Mouse (Mus musculus) megakaryocyte, embryonic 14.5 days (primary cell): ENCODE results near the gene Gm20388.

Source experiments
- FLI1 ChIP-seq: IDR thresholded peaks from 2 replicates; pipeline ENCODE4 v1.6.1; 2012; ENCODE audit warnings: low read length, inconsistent platforms, mixed read lengths
- GATA1 ChIP-seq: IDR thresholded peaks from 3 replicates; pipeline ENCODE4 v1.6.1; 2012; ENCODE audit warnings: mixed read lengths, low read length, inconsistent platforms, borderline replicate concordance

DNA sequence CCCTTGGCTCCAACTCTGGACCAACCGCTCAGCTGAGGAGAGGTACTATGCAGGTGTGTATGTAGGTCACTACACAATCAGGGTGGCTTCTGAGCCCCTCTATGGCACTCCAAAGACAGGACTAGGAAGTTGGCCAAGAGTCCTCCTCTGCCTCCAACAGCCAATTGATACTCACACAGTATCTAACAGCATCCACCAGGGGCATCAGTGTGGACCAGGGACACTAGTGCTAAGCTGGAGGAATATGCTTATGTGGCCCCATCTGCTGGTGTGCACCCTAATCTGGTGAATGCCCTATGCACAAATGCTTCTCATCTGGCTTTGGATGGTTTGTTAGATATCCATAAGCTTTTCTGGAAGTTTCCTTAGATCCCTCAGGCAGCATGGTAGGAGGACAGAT lies 2232.6 kb downstream of the Gm20388 start:
- TF ChIP-seq FLI1 (no peak), GATA1 (no peak)
